Mouse (Mus musculus) G1E (cell line): Measurements from ENCODE around the gene Vmn2r117. TPM values are rescaled to one million over a fixed set of nuclear protein-coding genes. Genes with fewer than 3 reads are reported as not detected.
"Not testable (repeated sequence)": the region's sequence is repeated elsewhere in the genome, so short reads cannot be mapped to it uniquely, and the experiment has no call there.

Source experiments
- ATAC-seq: 2 replicates; pipeline ENCODE4 v1.8.0; 2016; ENCODE audit warnings: mild to moderate bottlenecking; ENCODE audit not compliant: insufficient number of reproducible peaks, poor library complexity, low FRiP score, severe bottlenecking; ENCODE audit errors: extremely low read depth
- DNase-seq: peaks from one replicate; pipeline ENCODE4 v3.0.0; 2012; ENCODE audit warnings: low spot score
- H3K27me3 ChIP-seq: 2 replicates; pipeline ENCODE4 v1.6.1; 2012; ENCODE audit warnings: mild to moderate bottlenecking, low read length, inconsistent platforms; ENCODE audit not compliant: insufficient read depth
- H3K36me3 ChIP-seq: replicated peaks from 2 replicates; pipeline ENCODE3; 2012; ENCODE audit warnings: mild to moderate bottlenecking, inconsistent platforms
- H3K4me1 ChIP-seq: 2 replicates; pipeline ENCODE4 v1.6.1; 2012; ENCODE audit warnings: low read depth, low read length, inconsistent platforms, mixed read lengths; ENCODE audit not compliant: insufficient read depth
- H3K4me3 ChIP-seq: 2 replicates; pipeline ENCODE4 v1.5.1; 2012; ENCODE audit warnings: low read depth, mild to moderate bottlenecking, inconsistent platforms, low read length, moderate library complexity, mixed read lengths
- H3K9me3 ChIP-seq: replicated peaks from 2 replicates; pipeline ENCODE4 v1.6.1; 2012; ENCODE audit warnings: inconsistent platforms
- CTCF ChIP-seq: IDR thresholded peaks from 2 replicates; pipeline ENCODE4 v1.5.1; 2012; ENCODE audit warnings: low read depth, low read length, inconsistent platforms, mixed read lengths
- GATA1 ChIP-seq: IDR thresholded peaks from 2 replicates; pipeline ENCODE4 v1.6.1; 2012; ENCODE audit warnings: borderline replicate concordance, low read length, inconsistent platforms, mixed read lengths
- GATA2 ChIP-seq: IDR thresholded peaks from 2 replicates; pipeline ENCODE4 v1.6.1; 2012; ENCODE audit warnings: low read depth, low read length, inconsistent platforms, borderline replicate concordance
- POLR2AphosphoS5 ChIP-seq: IDR thresholded peaks from 2 replicates; pipeline ENCODE4 v1.6.1; 2012; ENCODE audit warnings: low read depth, low read length, inconsistent platforms; ENCODE audit not compliant: insufficient replicate concordance
- TAL1 ChIP-seq: conservative IDR thresholded peaks from 2 replicates; pipeline ENCODE4 v1.6.1; 2012; ENCODE audit warnings: low read depth, low read length, inconsistent platforms, mixed read lengths
- polyA plus RNA-seq: library from polyadenylated mRNA; stranded (reverse); fragments of >175 nt; gene quantifications from 2 replicates; pipeline ENCODE4 v1.2.3, GENCODE M21; 2012
- total RNA-seq, 2 experiments: library from RNA; stranded (forward) in 1 of 2; stranded (reverse) in 1 of 2; fragments of 200-1000 nt in 1 of 2; fragments of >200 nt in 1 of 2; fragmentation: Nextera tagmentation in 1 of 2; gene quantifications; 2 replicates each; pipeline ENCODE4 v1.2.3; 2014 to 2017

Vmn2r117 gene
- total RNA-seq (2014; fragmentation: Nextera tagmentation): not detected in 2 replicates
- total RNA-seq (2017): under 0.01 and 0.05 TPM in 2 replicates
- not detected in 2 replicates for polyA plus RNA-seq

- not testable (repeated sequence) for ATAC-seq, H3K4me1 ChIP-seq, H3K9me3 ChIP-seq, H3K36me3 ChIP-seq, DNase-seq, H3K27me3 ChIP-seq, H3K4me3 ChIP-seq
Observed at GRCm38 (mm10) chr17:23479599-23479998, at the start of gene Vmn2r117. Gene Vmn2r117 (minus strand): TSS chr17:23479699.

GRCm38 (mm10) chr17:23522941-23523732, 43.6 kb upstream of the Vmn2r117 start:
- not testable (repeated sequence) for H3K4me1 ChIP-seq, ATAC-seq, H3K4me3 ChIP-seq, H3K36me3 ChIP-seq, DNase-seq, H3K27me3 ChIP-seq, H3K9me3 ChIP-seq

- no peaks in the 10 kb centered on the region for H3K36me3 ChIP-seq
- peaks cover 3% of the 10 kb centered on the region; the same call in 1 of the 2 replicates for H3K27me3 ChIP-seq
- H3K9me3 ChIP-seq: no peaks in the 10 kb centered on the region
- ATAC-seq (no peak), DNase-seq (no peak)
- no peak overlapping the region for H3K4me3 ChIP-seq
- TF ChIP-seq GATA1 (no peak), CTCF (no peak), POLR2AphosphoS5 (no peak), GATA2 (no peak), TAL1 (no peak)
- H3K4me1 ChIP-seq: no peaks in the 10 kb centered on the region
Observed at GRCm38 (mm10) chr17:23518701-23519423, 39.4 kb upstream of the Vmn2r117 start.

GRCm38 (mm10) chr17:23433150-23433679, 46.3 kb downstream of the Vmn2r117 start:
- H3K27me3 ChIP-seq: no peaks in the 10 kb centered on the region
- H3K36me3 ChIP-seq: no peaks in the 10 kb centered on the region
- no peak overlapping the region for H3K4me3 ChIP-seq
- no peak for DNase-seq
- no peaks in the 10 kb centered on the region for H3K9me3 ChIP-seq
- no peak for ATAC-seq
- no peak for TF ChIP-seq TAL1
- TF ChIP-seq GATA1: no peak
- no peak for TF ChIP-seq GATA2
- TF ChIP-seq POLR2AphosphoS5: no peak
- no peak for TF ChIP-seq CTCF
- H3K4me1 ChIP-seq: no peaks in the 10 kb centered on the region

Other genes starting within 250 kb of the Vmn2r117 start
- gene Vmn2r114, start 167.2 kb downstream of the Vmn2r117 start, total RNA-seq (2014; fragmentation: Nextera tagmentation): not detected in 2 replicates
- 0.06 and 0.11 TPM in 2 replicates for gene Vmn2r114, start 167.2 kb downstream of the Vmn2r117 start, total RNA-seq (2017)
- gene Vmn2r114, start 167.2 kb downstream of the Vmn2r117 start, polyA plus RNA-seq: not detected in 2 replicates
- gene Vmn2r115, start 136.0 kb downstream of the Vmn2r117 start, total RNA-seq (2014; fragmentation: Nextera tagmentation): not detected in 2 replicates
- 0.05 and 0.06 TPM in 2 replicates for gene Vmn2r115, start 136.0 kb downstream of the Vmn2r117 start, total RNA-seq (2017)
- not detected in 2 replicates for gene Vmn2r115, start 136.0 kb downstream of the Vmn2r117 start, polyA plus RNA-seq
- gene Vmn2r116, start 95.1 kb downstream of the Vmn2r117 start, total RNA-seq (2014; fragmentation: Nextera tagmentation): not detected in 2 replicates
- 0.06 and 0.16 TPM in 2 replicates for gene Vmn2r116, start 95.1 kb downstream of the Vmn2r117 start, total RNA-seq (2017)
- not detected in 2 replicates for gene Vmn2r116, start 95.1 kb downstream of the Vmn2r117 start, polyA plus RNA-seq
- 1.4 and 4.4 TPM in 2 replicates for gene Zfp213, start 84.5 kb upstream of the Vmn2r117 start, total RNA-seq (2014; fragmentation: Nextera tagmentation)
- gene Zfp213, start 84.5 kb upstream of the Vmn2r117 start, total RNA-seq (2017): 4.2 and 5.3 TPM in 2 replicates
- 7.3 and 9.2 TPM in 2 replicates for gene Zfp213, start 84.5 kb upstream of the Vmn2r117 start, polyA plus RNA-seq
- gene Zfp13, start 119.8 kb upstream of the Vmn2r117 start, total RNA-seq (2014; fragmentation: Nextera tagmentation): not detected in 2 replicates
- not detected in 2 replicates for gene Zfp13, start 119.8 kb upstream of the Vmn2r117 start, total RNA-seq (2017)
- gene Zfp13, start 119.8 kb upstream of the Vmn2r117 start, polyA plus RNA-seq: 0.12 and 0.14 TPM in 2 replicates
- gene Zscan10, start 121.2 kb upstream of the Vmn2r117 start, total RNA-seq (2014; fragmentation: Nextera tagmentation): 0.29 and 0.45 TPM in 2 replicates
- gene Zscan10, start 121.2 kb upstream of the Vmn2r117 start, total RNA-seq (2017): 0.12 and 0.44 TPM in 2 replicates
- gene Zscan10, start 121.2 kb upstream of the Vmn2r117 start, polyA plus RNA-seq: 0.09 and 0.10 TPM in 2 replicates
- gene Mmp25, start 165.6 kb upstream of the Vmn2r117 start, total RNA-seq (2014; fragmentation: Nextera tagmentation): not detected in 2 replicates
- 0.06 and 0.11 TPM in 2 replicates for gene Mmp25, start 165.6 kb upstream of the Vmn2r117 start, total RNA-seq (2017)
- not detected in 2 replicates for gene Mmp25, start 165.6 kb upstream of the Vmn2r117 start, polyA plus RNA-seq
- gene Bicdl2, start 180.8 kb upstream of the Vmn2r117 start, total RNA-seq (2014; fragmentation: Nextera tagmentation): not detected in 2 replicates
- not detected in 2 replicates for gene Bicdl2, start 180.8 kb upstream of the Vmn2r117 start, total RNA-seq (2017)
- gene Bicdl2, start 180.8 kb upstream of the Vmn2r117 start, polyA plus RNA-seq: not detected in 2 replicates
- gene Hcfc1r1, start 193.9 kb upstream of the Vmn2r117 start, total RNA-seq (2014; fragmentation: Nextera tagmentation): 42.3 and 54.4 TPM in 2 replicates
- 44.6 and 48.4 TPM in 2 replicates for gene Hcfc1r1, start 193.9 kb upstream of the Vmn2r117 start, total RNA-seq (2017)
- 330 and 356 TPM in 2 replicates for gene Hcfc1r1, start 193.9 kb upstream of the Vmn2r117 start, polyA plus RNA-seq
- gene Thoc6, start 194.2 kb upstream of the Vmn2r117 start, total RNA-seq (2014; fragmentation: Nextera tagmentation): 12.0 and 21.6 TPM in 2 replicates
- gene Thoc6, start 194.2 kb upstream of the Vmn2r117 start, total RNA-seq (2017): 44.7 and 48.6 TPM in 2 replicates
- gene Thoc6, start 194.2 kb upstream of the Vmn2r117 start, polyA plus RNA-seq: 79.7 and 80.0 TPM in 2 replicates
- 1.3 and 3.4 TPM in 2 replicates for gene Tnfrsf12a, start 197.8 kb upstream of the Vmn2r117 start, total RNA-seq (2014; fragmentation: Nextera tagmentation)
- 5.0 and 5.7 TPM in 2 replicates for gene Tnfrsf12a, start 197.8 kb upstream of the Vmn2r117 start, total RNA-seq (2017)
- 4.8 and 5.5 TPM in 2 replicates for gene Tnfrsf12a, start 197.8 kb upstream of the Vmn2r117 start, polyA plus RNA-seq
- gene Cldn6, start 199.6 kb upstream of the Vmn2r117 start, total RNA-seq (2014; fragmentation: Nextera tagmentation): not detected in 2 replicates
- gene Cldn6, start 199.6 kb upstream of the Vmn2r117 start, total RNA-seq (2017): not detected in 2 replicates
- gene Cldn6, start 199.6 kb upstream of the Vmn2r117 start, polyA plus RNA-seq: not detected in 2 replicates
- gene Cldn9, start 204.3 kb upstream of the Vmn2r117 start, total RNA-seq (2014; fragmentation: Nextera tagmentation): not detected in 2 replicates
- gene Cldn9, start 204.3 kb upstream of the Vmn2r117 start, total RNA-seq (2017): not detected in 2 replicates
- not detected in 2 replicates for gene Cldn9, start 204.3 kb upstream of the Vmn2r117 start, polyA plus RNA-seq
- gene 1520401A03Rik, start 243.1 kb upstream of the Vmn2r117 start, total RNA-seq (2014; fragmentation: Nextera tagmentation): not detected in 2 replicates
- 0.05 TPM in 1 of 2 replicates, not detected in the other for gene 1520401A03Rik, start 243.1 kb upstream of the Vmn2r117 start, total RNA-seq (2017)
- gene 1520401A03Rik, start 243.1 kb upstream of the Vmn2r117 start, polyA plus RNA-seq: 0.02 TPM in 1 of 2 replicates, not detected in the other
- gene Pkmyt1, start 246.6 kb upstream of the Vmn2r117 start, total RNA-seq (2014; fragmentation: Nextera tagmentation): 33.5 and 41.1 TPM in 2 replicates
- 10.8 and 12.9 TPM in 2 replicates for gene Pkmyt1, start 246.6 kb upstream of the Vmn2r117 start, total RNA-seq (2017)
- gene Pkmyt1, start 246.6 kb upstream of the Vmn2r117 start, polyA plus RNA-seq: 125 and 147 TPM in 2 replicates